Mouse (Mus musculus) ES-E14 (cell line): ENCODE results near the gene Gm3642.
"Not testable (repeated sequence)": the region's sequence is repeated elsewhere in the genome, so short reads cannot be mapped to it uniquely, and the experiment has no call there.

ENCODE experiments used
- CHD2 ChIP-seq: IDR thresholded peaks from 2 replicates; pipeline ENCODE4 v1.6.1; 2014; ENCODE audit warnings: mild to moderate bottlenecking, low read depth, low read length, inconsistent platforms
- HCFC1 ChIP-seq: IDR thresholded peaks from 2 replicates; pipeline ENCODE4 v1.6.1; 2012; ENCODE audit warnings: low read length, inconsistent platforms, borderline replicate concordance; ENCODE audit not compliant: insufficient read depth
- MAFK ChIP-seq: IDR thresholded peaks from 2 replicates; pipeline ENCODE4 v1.6.1; 2014; ENCODE audit warnings: mild to moderate bottlenecking, low read depth, low read length, inconsistent platforms; ENCODE audit not compliant: insufficient read depth
- ZC3H11A ChIP-seq: IDR thresholded peaks from 2 replicates; pipeline ENCODE4 v1.6.1; 2012; ENCODE audit warnings: low read depth, mild to moderate bottlenecking, inconsistent platforms, low read length, borderline replicate concordance
- ZNF384 ChIP-seq: IDR thresholded peaks from 2 replicates; pipeline ENCODE4 v1.6.1; 2012; ENCODE audit warnings: low read depth, low read length, inconsistent platforms

DNA sequence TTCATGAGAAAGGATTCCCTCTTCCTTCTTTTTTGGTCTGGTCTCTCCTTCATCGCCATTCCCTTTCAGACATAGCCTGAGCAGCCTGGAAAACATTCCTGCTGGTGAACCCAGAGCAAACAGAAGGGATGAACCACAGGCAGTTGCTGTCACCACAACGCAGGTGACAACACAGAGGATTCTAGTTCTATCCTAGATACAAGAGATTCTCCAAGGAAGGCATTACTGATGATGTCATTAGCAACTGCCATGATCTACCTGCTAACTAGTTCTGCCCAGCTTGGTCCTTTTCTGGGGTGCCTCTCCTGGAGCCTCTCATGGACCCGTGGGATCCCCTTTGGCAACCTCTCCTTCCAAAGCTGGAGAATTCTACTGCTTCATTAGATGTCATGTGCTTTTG is at the start of gene Gm3642:
- not testable (repeated sequence) for TF ChIP-seq ZNF384, HCFC1, ZC3H11A, CHD2, MAFK
